Mouse (Mus musculus): Measurements from ENCODE around the gene Mapk13.

Gene Mapk13

DNA sequence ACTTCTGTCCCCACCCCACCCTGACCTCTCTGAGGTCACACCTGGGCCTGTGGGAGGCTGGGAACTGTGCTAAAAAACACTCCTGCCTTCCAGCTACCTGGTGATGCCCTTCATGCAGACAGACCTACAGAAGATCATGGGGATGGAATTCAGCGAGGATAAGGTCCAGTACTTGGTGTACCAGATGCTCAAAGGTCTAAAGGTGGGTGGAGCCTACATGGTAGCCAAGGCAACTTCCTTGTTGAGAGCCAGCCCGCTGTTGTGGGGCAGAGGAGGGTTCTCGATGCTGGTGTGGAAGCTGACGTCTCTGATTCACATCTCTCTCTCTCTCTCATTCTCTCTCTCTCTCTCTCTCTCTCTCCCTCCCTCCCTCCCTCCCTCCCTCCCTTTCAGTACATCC is 6.1 kb downstream of the Mapk13 start:
- in situ Hi-C loops (cut with MboI) = no loop called here

DNA sequence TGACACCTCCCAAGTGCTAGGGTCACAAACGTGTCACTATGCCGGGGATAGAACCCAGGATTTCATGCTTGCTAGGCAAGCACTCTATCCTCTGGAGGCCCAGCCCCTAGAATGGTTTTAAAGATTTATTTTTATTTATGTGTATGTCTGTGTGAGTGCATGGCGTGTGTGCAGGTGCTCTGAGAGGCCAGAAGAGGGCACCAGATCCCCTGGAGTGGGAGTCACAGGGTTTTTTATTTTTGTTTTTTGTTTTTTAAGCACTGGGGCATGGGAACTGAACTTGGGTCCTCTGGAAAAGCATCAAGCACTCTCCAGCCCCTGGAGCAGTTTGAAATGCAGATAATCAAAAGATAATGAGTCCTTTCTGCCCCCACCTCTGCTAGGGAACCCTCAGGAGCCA is 7.7 kb downstream of the Mapk13 start:
- in situ Hi-C loops (cut with MboI) = no loop called here

DNA sequence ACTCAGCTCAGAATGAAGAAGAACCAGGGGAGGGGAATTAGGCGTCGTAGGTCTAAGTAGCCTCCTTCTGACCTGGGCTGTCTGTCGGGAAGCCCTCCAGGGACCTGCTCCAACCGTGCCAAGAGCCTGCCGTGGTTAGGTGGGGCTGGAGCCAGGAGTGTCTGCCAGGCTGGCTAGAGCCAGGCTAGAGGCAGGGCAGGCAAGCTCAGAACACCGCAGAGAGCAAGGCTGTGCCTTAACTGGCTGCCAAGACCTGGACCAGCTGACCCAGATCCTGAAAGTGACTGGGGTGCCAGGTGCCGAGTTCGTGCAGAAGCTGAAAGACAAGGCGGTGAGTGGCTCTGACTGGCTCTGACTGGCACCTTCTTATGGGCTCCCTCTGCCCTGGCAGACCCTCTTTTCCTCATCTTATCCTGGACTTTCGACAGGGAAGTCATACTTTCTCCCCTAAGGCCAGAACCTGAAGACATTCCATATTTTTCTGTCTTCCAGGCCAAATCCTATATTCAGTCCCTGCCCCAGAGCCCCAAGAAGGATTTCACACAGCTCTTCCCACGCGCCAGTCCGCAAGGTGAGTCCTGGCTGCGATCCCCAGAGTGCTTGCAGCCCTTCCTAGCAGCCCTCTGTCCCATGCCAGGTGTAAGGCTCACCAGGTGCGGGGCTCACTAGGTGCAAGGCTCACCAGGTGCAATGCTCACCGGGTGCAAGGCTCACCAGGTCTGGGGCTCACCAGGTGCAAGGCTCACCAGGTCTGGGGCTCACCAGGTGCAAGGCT is 8.3 kb downstream of the Mapk13 start:
- in situ Hi-C loops (cut with MboI) = no loop called here

DNA sequence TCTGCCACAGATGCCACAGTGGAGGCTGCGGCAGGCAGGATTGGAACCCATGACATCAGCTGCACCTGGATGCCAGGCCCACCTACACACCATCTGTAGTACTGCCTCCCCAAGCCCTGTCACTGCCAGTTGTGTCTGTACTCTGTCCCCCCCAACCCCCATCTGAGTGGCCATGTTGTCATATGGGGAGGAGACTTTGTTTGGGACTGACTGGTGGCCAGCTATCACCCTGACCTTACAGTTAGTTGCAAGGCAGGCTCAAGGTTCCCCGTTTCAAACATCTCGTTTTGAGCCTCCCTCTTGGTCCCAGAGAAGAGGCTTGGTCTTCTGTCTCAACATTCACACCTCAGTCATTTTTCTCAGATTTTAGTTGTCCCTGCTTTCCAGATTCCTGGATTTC is 10.6 kb downstream of the Mapk13 start:
- in situ Hi-C loops (cut with MboI) = no loop called here

DNA sequence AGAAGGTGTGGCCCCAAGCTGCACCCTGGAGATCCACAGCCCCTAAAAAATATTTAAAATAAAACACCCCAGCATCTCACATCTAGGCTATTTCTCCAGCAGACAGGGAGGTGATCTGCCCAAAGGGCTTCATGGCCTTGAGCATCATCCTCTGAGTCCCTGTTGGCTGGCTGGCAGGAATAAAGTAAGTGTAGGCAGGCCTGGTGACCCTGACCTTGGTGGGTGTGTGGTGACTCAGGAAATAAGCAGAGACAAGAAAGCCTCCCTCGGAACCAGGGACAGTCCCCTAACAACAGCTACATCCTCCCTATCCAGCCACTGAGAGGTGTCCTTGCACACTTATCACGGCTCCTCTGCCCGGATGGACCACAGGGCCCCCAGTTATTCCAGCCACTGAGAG is 11.7 kb downstream of the Mapk13 start:
- in situ Hi-C loops (cut with MboI) = no loop called here

DNA sequence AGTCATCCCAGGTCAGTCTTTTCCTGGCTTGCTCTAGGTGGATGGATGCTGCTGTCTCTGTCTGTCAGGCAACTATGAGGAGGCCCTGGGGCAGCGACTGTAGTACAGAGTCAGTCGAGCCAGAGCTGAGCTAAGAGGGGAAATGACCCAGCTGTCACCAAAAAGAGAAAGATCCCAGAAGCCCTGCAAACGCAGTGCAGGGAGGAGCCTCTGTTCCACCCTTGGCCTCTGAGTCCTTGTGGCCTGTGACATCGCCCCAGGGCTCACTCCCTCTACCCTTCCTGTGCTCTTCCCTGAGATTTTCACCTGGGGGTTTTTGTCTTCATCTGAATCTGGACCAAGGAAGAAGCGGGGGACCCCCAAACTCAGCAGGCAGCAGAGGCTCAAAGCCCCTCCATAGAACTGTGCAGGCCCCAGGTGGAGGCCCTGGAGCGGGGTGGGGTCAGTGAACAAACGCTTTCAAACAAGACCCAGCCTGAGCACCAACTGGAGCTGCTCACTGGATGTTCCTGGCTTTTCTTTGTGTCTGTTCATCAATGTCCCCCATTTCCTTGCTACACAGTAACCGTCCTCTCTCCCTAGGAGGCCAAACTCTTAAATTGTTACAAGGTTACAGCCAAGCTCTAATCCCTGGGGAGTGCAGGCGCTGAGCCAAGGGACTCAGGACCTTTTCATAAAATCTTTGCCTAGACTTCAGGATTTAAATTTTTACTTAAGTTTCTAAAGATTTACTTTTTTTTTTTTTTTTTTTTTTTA is 12.4 kb downstream of the Mapk13 start:
- in situ Hi-C loops (cut with MboI) = no loop called here

DNA sequence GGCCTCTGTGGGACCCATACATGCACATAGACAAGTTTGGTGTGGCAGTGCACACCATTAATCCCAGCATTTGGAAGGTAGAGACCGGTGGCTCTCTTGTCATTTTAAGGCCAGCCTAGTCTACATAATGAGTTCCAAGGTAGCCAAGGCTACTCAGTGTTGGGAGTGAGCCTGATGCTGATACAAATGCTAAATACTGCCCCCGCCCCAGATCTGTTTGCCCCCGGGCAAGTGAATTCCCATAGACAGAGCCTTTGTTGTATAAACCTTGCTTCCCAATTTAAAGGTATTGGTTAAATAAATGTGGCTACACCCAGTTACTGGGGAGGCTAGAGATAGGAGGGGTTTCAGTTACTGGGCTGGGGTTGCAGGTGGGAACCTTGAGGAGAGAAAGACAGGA is 15.9 kb downstream of the Mapk13 start:
- in situ Hi-C loops (cut with MboI) = no loop called here

DNA sequence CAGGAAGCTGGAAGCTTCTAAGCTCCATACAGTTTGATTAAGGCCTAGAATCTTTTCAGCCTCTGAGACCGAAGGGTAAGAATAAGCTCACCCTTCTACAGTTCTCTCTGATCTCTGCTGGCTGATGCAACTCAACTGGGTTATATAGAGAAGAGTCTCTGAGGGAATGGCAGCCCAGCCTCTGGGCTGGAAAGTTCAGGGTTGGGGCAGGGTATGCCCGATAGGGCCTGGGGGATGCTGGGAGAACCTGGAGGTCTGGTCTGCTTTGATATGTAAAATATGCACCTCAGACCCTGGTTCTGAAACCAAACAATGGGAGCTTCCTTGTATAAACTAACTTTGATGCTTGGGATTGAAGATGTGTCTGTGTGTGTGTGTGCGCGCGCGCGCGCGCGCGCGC is 18.4 kb downstream of the Mapk13 start:
- in situ Hi-C loops (cut with MboI) = no loop called here

DNA sequence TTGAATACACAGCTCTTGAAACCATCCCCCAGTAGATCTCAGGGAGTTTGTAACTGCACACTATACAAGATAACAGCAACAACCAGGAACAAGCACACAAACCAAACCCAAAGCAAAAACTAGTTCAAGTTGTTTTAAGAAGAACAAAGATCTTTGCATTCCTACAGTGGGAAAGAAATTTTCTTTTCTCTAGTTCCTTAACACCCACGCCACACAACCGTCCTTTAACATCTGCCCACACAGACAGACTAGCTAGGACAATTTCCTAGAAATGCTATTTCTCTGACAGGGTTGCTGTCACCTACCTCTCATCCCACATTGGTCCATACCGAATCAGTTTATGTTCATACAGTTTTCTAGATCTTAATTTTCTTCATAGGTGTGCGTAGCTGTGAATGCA is 27.9 kb downstream of the Mapk13 start:
- in situ Hi-C loops (cut with MboI) = no loop called here

DNA sequence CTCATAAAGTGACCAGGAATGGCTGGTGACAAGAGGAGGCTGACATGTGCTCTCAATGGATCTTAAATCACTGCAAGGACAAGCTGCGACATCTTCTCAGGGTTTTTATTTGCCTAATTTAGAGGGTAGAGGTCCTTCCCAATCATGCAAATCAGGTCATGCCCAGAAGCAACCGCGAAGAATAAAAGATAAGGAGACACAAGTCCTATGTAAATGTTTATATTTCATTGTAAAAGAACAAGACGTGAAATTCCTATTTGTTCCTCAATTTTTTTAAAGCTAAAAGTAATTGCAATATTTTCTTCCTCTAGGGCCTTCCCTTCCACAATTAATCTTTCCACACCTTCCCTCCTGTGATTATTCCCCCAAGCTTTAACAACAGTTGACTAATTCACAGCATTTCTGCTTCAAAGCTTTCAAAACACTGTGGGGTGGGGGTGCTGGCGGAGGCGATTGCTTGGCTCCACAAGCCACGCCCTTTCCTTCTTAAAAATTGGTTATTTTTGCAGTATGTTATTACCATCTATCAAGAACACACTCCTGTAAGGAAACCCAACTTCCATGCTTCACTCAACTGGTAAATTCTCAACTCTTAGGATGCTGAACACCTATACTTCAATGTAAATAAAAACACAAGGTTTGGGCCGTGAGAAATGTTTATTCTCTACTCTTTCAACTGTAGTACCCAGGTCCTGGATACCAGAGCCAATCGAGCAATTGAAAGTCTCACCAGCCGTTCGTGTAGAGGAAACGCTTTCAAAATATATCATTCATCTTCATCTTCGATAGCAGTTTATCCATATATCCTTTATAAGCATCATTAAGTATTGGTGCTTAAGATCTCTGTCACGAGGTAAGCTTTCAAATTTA is 30.4 kb downstream of the Mapk13 start:
- in situ Hi-C loops (cut with MboI) = no loop called here

DNA sequence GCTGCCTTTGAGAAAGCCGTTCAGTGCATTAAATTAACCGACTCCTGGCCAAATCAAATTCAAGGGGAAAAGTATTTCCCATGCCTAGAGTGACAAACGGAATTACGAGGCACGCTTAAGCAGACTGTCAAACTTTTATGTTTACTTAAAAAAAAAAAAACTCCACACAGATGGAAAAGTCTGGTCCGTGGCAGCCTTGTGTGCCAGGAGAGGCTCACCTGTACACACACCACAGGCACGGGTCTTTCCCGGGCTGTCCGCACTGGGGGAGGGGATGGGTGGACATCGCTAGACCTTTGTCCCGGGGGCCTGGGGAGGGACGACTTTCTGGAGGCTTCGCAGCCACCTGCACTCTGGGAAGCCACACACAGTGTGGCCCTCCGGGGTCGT is 31.2 kb downstream of the Mapk13 start:
- in situ Hi-C loops (cut with MboI) = no loop called here

DNA sequence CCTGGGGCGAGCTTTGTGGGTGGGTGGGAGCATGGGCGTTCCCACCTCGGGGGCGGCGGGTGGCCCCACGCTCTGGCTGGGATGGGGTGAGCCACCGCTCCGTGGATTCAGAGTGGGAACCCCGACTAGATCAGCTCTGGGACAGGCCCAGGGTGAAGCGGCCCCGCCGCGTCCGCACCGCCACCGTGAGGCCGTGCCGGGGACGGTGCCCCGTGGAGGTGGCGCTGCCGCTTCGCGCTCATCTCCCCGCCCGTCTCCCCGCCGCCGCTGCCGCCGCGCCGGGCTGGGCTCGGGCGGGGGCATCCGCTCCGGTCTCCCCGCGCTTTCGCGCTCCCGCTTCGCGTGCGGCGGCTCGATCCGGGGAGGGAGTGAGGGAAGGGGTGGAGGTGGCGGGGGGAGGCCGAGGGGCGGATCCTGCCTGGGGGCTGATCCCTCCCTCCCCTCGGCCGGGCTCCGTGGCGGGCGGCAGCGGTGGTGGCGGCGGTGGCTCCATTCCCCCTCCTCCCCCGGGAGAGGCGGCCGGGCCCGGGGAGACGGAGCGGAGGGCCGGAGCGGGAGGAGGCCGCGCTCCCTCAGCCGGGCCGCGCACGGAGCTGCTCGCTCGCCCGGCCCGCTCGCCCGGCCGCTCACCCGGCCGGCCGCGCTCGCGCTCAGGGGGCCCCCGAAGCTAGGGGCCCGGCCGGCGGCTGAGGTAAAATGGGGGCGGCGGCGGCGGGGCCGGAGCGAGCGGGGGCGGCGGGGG is 31.7 kb downstream of the Mapk13 start, which contains the start of gene Brpf3:
TSS of gene Brpf3 (plus strand) at position 420 of the 742 bp plus-strand sequence.
- in situ Hi-C loops (cut with MboI) = no loop called here

DNA sequence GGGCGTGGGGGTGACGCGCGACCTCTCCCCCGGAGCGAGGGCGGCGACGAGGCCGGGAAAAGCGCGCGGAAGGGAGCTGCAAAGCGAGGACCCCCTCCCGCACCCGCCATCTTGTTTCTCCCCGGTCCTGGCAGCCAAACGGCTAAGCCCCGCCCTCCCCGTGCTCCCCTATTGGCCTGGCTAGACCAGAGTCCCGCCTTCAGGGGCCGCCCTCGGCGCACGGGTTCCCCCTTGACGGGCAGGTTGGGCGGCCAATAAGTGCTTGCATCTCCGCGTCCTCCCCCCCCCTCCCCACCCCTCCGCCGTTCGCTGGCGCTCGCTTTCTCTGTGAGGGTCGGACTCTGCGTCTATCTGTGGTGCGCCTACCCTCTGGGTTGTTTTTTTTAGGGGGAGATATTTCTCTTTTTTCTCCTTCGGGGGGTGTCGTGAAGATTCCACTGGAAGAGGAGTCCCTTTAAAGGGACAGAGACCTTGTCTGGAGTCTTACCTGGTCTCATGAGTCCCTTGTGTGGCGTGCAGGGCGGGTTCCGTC is 32.4 kb downstream of the Mapk13 start:
- in situ Hi-C loops (cut with MboI) = no loop called here

DNA sequence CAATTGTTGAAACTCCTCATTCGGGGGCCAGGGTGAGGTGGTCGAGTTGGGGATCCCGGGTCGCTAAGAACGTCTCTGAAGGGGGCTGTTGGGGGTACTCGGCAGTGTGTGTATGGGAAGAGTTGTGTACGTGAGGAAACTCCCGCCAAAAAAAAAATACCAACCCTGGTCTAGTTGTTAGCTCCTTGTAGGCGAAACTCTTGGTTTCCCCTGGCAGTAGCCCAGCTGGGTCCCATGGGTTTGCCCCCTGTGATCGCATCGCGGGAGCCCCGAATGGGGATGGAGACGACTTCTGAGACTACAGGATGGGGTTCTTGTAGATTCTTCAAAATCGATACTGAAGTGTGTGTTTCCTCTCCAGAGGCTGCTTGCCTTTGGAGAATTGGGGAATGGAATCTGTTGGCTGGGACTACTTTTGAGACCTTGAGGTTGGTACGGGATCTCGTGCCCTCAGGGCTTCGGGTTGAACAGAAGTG is 32.9 kb downstream of the Mapk13 start:
- in situ Hi-C loops (cut with MboI) = no loop called here

DNA sequence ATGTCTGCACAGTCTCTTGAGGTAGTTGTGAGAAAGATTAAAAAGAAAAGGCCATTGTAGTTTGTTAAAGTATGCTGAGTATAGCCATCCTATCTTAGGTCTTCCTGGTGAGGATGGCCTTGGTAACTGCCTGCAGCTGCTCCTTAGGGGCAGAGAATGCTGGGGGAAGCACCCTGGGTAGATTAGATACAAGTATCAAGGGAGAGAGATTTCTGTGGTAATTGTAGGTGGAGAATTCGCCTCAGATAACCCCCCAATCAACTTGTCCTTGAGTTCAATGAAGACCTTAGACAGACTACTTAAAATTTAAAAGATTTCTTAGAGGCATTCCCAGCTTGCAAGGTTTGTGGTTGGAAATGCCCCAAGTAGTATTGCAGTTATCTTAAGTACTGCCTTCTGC is 34.2 kb downstream of the Mapk13 start:
- in situ Hi-C loops (cut with MboI) = no loop called here

DNA sequence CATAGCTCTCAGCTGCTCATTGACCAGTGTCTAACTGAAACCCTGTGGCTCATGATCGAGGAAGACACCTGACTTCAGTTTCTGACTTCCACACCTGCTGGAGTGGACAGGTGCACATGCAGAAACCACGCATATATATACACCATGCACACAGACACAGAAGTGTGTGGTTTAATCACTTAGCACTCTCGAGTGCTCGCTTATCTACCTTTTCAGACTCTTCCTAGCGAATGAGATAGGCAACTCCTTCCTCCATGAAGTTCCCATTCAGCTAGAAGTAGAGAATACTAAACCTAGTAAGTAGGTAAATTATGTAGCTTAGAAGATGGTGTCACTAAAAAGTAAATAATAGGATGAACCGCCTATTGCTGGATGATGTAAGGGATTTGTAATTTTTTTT is 35.9 kb downstream of the Mapk13 start:
- in situ Hi-C loops (cut with MboI) = no loop called here

DNA sequence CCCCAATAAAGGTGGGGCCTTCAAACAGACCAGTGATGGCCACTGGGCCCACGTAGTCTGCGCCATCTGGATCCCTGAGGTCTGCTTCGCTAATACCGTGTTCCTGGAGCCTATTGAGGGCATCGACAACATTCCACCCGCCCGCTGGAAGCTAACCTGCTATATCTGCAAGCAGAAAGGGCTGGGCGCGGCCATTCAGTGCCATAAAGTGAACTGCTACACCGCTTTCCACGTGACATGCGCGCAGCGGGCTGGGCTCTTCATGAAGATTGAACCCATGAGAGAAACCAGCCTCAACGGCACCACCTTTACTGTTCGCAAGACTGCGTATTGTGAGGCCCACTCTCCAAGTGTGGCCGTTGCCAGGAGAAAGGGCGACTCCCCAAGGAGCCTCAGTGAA is 37.7 kb downstream of the Mapk13 start:
- in situ Hi-C loops (cut with MboI) = no loop called here

DNA sequence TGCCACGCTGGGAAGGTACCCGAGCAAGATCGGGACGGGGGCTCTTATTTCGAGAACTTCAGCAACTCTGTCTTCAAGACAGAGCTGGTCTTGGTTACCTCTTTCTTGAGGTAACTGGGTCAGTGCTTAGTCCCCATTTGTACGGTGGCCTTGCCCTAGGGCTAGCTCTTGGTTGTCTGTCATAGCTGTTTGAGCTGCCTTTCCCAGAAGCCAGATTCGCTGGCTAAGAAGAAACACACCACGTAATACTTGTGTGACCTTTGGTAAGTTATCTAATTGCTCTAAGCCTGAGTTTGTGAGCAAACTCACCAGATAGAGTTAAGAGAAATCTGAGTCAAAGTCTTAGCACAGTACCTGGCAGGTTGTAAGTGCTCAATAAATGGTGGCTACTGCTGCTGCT is 39.6 kb downstream of the Mapk13 start:
- in situ Hi-C loops (cut with MboI) = no loop called here

DNA sequence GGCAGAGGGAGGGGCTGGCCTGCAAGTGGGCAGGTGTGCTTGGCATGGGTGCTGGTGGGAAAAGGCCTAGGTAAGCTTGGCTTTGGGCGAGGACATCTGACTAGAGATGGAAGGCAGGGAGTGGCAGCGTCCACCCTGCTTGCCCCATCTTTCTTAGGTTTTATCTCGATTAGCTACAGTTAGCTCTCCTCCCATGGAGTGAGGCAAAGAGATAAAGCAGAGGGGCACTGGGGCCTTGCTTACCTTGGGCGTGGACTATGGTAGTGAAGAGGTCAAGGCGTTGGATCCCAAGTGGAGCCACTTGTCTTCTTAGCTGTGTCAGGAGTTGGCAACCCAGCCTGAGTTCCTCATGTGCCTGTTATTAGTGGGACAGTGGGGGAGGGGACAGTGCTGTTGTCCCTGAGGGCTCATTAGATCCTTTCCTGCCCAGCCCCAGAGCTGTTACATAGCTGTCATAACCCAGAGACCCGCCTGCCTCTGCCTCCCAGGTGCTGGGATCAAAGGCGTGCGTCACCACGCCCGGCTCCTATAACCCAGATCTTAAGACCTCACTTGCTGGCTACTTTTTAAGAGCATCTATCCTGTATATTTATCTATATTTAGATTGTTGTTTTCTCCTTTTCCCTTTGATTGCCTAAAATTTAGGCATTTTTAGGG is 40.2 kb downstream of the Mapk13 start:
- in situ Hi-C loops (cut with MboI) = no loop called here

DNA sequence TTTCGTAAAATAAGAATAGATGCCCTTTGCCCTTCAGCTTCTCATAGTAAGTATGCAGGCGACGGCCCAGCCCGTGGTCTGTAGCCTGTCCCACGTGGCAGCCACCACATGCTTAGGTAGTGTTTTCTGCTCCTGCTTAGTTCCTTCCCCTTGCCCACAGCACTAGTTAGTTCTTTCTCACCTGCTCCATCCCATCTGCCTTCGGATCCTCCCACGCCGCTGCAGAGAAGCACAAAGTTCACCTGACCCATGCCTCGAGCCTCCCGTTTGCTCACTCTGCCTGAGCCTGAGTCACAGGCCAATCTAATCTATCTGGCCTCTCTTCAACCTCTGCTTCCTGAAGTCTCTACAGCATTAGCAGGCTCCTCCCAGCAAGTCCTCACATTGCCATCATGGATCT is 43.2 kb downstream of the Mapk13 start:
- in situ Hi-C loops (cut with MboI) = no loop called here

DNA sequence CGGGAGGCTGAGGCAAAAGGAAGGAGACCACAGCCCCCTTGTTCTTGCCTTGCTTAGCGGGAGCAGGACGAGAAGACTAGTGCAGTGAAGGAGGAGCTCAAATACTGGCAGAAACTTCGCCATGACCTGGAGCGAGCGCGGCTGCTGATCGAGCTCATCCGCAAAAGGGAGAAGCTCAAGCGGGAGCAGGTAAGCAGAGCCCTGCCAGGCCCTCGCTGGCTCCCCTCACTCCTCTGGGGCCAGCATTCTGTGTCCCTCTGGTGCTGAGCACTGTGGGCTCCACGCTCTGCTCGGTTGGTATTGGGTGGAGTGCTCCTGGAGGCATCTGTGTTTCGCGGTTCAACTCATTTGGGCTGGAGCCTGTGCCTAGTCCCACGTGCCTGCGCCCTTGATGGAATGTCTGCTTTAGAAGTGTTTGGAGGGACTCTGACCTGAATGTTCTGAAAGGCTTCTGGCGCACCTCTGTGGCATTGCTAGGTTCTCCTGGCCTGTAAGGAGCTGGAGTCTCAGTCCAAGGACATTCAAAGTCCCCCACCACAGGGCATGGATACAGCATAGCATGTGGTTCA is 45.5 kb downstream of the Mapk13 start:
- in situ Hi-C loops (cut with MboI) = no loop called here
